Mouse (Mus musculus) hindbrain, postnatal 0 days (tissue): ENCODE measurements around the gene Adh5. TPM values are rescaled to one million over a fixed set of nuclear protein-coding genes. Genes with fewer than 3 reads are reported as not detected.

Source experiments
- ATAC-seq: fragments of 200-750 bp; cut with Nextera tagmentation; 2 replicates; pipeline ENCODE4 v1.8.0; 2017; ENCODE audit warnings: mild to moderate bottlenecking, moderate TSS enrichment, moderate library complexity
- DNase-seq: peaks from one replicate; pipeline ENCODE4 v3.0.0-alpha.2; 2015; ENCODE audit warnings: low spot score
- H3K27ac ChIP-seq: fragments of 300-500 bp; sonication (generic); 2 replicates; pipeline ENCODE4 v1.5.1; 2014; ENCODE audit warnings: mild to moderate bottlenecking
- H3K27me3 ChIP-seq: fragments of 300-500 bp; sonication (generic); 2 replicates; pipeline ENCODE4 v1.6.1; 2014; ENCODE audit warnings: low read length, mixed read lengths; ENCODE audit not compliant: insufficient read depth
- H3K36me3 ChIP-seq: fragments of 300-500 bp; sonication (generic); 2 replicates; pipeline ENCODE4 v1.6.1; 2014; ENCODE audit warnings: low read length, mixed read lengths; ENCODE audit not compliant: insufficient read depth
- H3K4me1 ChIP-seq: fragments of 300-500 bp; sonication (generic); 2 replicates; pipeline ENCODE4 v1.6.1; 2014; ENCODE audit warnings: antibody characterized with exemption, low read length, mixed read lengths; ENCODE audit not compliant: insufficient read depth
- H3K4me2 ChIP-seq: fragments of 300-500 bp; sonication (generic); 2 replicates; pipeline ENCODE4 v1.6.1; 2014; ENCODE audit warnings: low read depth, mild to moderate bottlenecking, low read length, moderate library complexity, mixed read lengths
- H3K4me3 ChIP-seq: fragments of 300-500 bp; sonication (generic); 2 replicates; pipeline ENCODE4 v1.5.1; 2014; ENCODE audit warnings: low read length
- H3K9ac ChIP-seq: fragments of 300-500 bp; sonication (generic); replicated peaks from 2 replicates; pipeline ENCODE4 v1.6.1; 2014; ENCODE audit warnings: mild to moderate bottlenecking, low read length, moderate library complexity, mixed read lengths
- H3K9me3 ChIP-seq: fragments of 300-500 bp; sonication (generic); 2 replicates; pipeline ENCODE4 v1.6.1; 2016; ENCODE audit warnings: low read length, mixed read lengths
- CTCF ChIP-seq: IDR thresholded peaks from 2 replicates; pipeline ENCODE4 v1.5.1; 2016; ENCODE audit warnings: antibody characterized with exemption, control low read depth, low read depth
- WGBS: fragments of 180-500 bp; shearing (Covaris S2); extraction: QIAGEN DNeasy Blood & Tissue Kit; methylation state at CpG from one replicate; pipeline ENCODE4 v1.1.7; 2014; 5-methylcytosine and 5-hydroxymethylcytosine counted together
- polyA plus RNA-seq: library from polyadenylated mRNA; unstranded; fragments of >200 nt; fragmentation: Nextera tagmentation; extraction: Ambion mirVana; gene quantifications from 2 replicates; pipeline ENCODE4 v1.2.1, GENCODE M21; 2015
- total RNA-seq: library from RNA; depleted of rRNA; stranded (reverse); fragments of >200 nt; gene quantifications from 2 replicates; pipeline ENCODE4 v1.2.3, GENCODE M21; 2014; rRNA removed

The Adh5 gene
- 78.8 and 88.6 TPM in 2 replicates for total RNA-seq
- polyA plus RNA-seq, result 184 and 195 TPM in 2 replicates

DNA sequence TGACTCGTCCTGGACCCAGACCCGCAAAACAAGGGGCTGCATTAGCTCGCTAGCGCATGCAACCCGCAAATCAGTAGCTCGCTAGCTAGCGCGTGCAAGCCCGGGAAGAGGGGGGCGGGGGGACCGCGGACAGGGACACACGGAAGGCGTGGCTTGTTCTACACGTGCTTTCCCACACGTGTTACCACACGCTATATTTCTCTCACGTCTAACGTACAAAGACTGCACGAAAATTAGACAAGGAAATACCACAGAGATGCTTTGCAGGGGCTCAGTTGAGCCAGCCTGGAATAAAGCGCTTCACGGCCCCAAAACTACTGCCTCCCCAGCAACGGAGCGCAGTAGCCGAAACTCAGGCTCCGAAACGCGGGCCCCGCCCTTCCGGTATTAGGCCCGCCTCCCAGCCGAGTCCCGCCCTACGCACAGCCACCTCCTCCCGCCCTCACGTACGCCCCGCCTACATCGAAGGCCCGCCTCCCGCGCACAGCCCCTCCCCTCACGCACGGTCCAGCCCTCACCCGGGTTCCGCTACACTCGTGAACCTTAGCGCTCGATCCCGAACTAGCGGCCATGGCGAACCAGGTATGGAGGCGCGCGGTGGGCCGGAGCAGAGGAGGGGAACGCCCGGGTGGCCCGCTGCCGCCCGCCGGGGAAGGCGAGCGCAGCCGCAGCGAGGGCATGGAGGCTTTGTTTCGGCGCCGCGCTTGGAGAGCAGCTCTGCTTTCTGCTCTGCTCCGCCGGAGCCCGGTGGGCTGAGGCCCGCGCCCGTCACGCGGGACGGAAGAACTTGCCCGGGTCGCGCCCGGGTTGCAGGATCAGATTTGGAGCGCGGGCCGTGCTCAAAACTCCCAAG, at the start of gene Adh5:
Gene Adh5 (plus strand): TSS at position 482 of the 853 bp plus-strand sequence.
- Histone ChIP-seq H3K4me1 (peaks cover 9% of the 10 kb centered on the region), H3K9ac (peak within 1 kb of the TSS; percentile 90), H3K4me3 (peak within 1 kb of the TSS; percentile 89), H3K4me2 (peak within 1 kb of the TSS; percentile 81), H3K36me3 (peaks cover 19% of the 10 kb centered on the region), H3K9me3 (no peaks in the 10 kb centered on the region), H3K27ac (peak within 1 kb of the TSS; percentile 86), H3K27me3 (no peaks in the 10 kb centered on the region; the same call in 1 of the 2 replicates)
- ATAC-seq (peak; percentile 99), DNase-seq (peak; percentile 96)
- under 1% methylated on average over 85 of the region's 86 CpGs for WGBS
- TF ChIP-seq CTCF, result peak; percentile 38

DNA sequence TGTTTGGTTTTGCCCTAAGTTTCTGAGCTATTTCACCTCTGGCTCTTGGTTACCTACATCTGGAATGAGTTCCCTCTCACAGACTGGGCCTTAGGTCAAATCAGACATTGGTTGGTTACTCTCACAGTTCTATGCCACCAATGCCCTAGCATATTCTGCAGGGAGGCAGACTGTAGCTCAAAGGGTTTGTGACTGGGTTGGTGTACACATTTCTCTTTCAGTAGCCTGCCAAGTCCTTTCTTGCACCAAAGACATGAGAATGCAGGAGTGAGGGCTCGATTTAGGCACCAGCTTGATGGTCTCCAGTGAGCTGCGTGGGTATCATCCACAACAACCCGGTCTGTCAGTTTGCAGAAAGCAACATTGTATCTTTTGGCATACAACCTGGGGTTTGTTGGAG, 38.0 kb upstream of the Adh5 start:
- Histone ChIP-seq H3K4me3 (no peak overlapping the region), H3K9ac (no peak overlapping the region), H3K27me3 (no peaks in the 10 kb centered on the region), H3K27ac (no peak overlapping the region), H3K9me3 (no peaks in the 10 kb centered on the region), H3K4me1 (no peaks in the 10 kb centered on the region), H3K36me3 (no peaks in the 10 kb centered on the region), H3K4me2 (no peak overlapping the region)
- 68% methylated on average over 3 of the region's 3 CpGs for WGBS
- ATAC-seq (no peak), DNase-seq (no peak)
- no peak for TF ChIP-seq CTCF

DNA sequence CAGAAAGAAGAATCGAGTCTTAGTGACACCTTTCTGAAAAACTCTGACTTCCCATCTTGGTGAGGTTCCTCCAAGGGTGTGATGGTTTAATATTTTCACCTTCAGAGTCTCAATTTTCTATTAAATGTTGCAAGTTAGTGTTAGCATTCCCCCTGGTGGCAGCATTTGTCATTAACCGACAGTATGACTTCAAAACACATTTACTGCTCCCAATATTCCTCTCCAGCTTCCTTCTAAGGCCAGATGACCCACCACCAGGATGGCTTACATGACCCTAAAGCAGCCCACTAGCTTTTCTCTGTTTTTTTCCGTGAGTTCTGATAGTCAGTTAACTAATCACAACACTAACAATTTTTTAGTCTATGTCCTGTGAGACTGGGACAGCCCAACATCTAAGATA, 37.6 kb upstream of the Adh5 start:
- no peak overlapping the region for H3K4me2 ChIP-seq
- 51% methylated on average over 3 of the region's 3 CpGs for WGBS
- ATAC-seq (no peak), DNase-seq (peak; percentile 76)
- H3K9me3 ChIP-seq, result no peaks in the 10 kb centered on the region
- no peak overlapping the region for H3K4me3 ChIP-seq
- no peak overlapping the region for H3K27ac ChIP-seq
- TF ChIP-seq CTCF, result peak; percentile 76
- H3K4me1 ChIP-seq, result no peaks in the 10 kb centered on the region
- H3K27me3 ChIP-seq, result no peaks in the 10 kb centered on the region
- H3K9ac ChIP-seq, result no peak overlapping the region
- no peaks in the 10 kb centered on the region for H3K36me3 ChIP-seq

DNA sequence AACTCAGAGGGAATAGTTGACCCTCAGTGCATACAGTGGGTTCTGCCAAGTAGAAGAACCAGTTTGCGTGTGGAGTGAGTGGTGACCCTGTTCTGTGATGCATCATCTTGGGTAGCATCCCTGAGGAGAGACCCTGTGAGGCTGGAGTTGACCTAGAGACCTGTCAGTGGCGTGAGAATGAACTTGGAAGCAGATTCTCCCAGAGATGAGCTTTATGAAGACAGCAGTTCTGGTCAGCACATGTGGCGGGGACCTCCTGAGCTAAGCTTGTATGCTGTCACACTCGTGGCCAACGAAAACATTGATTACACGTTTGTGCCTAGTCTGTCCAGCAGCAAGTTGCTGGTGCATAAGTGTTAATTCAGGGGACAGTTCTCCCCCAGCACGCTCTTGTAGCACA, 37.1 kb upstream of the Adh5 start:
- no peak for ATAC-seq
- no peaks in the 10 kb centered on the region for H3K36me3 ChIP-seq
- H3K27me3 ChIP-seq, result no peaks in the 10 kb centered on the region
- no peak overlapping the region for H3K4me3 ChIP-seq
- H3K4me1 ChIP-seq, result no peaks in the 10 kb centered on the region
- WGBS, result 84% methylated on average over 7 of the region's 7 CpGs
- H3K4me2 ChIP-seq, result no peak overlapping the region
- TF ChIP-seq CTCF, result no peak
- no peak for DNase-seq
- H3K9ac ChIP-seq, result no peak overlapping the region
- no peaks in the 10 kb centered on the region for H3K9me3 ChIP-seq
- no peak overlapping the region for H3K27ac ChIP-seq

DNA sequence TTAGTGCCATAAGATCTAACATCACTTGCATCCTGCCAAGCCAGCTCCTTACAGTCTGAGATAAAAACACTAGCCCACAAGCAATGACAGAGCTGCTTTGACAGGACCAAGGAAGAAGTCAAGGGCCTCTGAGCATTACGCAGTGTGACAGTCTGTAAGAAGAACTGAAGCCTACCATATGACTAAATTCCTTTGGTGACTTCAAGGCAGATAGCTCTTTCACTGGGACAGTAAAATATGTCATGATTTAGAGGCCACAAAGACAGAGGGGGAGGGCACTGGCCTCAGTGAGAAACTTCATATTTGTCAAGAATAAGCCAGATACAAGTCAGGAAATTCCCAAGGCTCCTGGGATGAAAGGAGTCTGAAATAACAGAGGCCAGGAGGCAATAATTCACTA, 35.0 kb upstream of the Adh5 start:
- Histone ChIP-seq H3K36me3 (no peaks in the 10 kb centered on the region), H3K27me3 (no peaks in the 10 kb centered on the region), H3K27ac (no peak overlapping the region), H3K9ac (no peak overlapping the region), H3K9me3 (no peaks in the 10 kb centered on the region), H3K4me1 (no peaks in the 10 kb centered on the region), H3K4me3 (no peak overlapping the region), H3K4me2 (no peak overlapping the region)
- TF ChIP-seq CTCF, result no peak
- WGBS, result 97% methylated on average over 1 of the region's 1 CpGs
- ATAC-seq, result no peak
- DNase-seq, result no peak

DNA sequence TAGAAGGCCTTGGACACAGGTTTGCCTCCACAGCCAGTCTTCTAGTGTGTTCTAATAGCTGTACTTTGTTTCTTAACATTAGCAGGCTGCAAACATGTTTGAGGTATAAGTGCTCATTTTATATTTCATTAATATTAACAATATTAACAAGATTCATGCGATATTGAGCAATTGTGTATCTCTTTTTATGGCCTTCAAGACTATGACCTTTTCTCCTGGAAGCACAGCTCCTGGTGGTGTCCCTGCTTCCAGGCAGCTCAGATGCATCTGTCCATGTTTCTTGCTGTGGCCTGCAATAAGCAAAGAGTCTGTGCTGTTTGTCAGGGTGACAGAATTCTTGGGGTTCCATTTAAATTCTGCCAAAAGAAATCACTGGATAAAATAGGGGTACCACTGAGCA, 33.3 kb upstream of the Adh5 start:
- Histone ChIP-seq H3K36me3 (no peaks in the 10 kb centered on the region), H3K9ac (no peak overlapping the region), H3K4me1 (no peaks in the 10 kb centered on the region), H3K27me3 (no peaks in the 10 kb centered on the region), H3K9me3 (no peaks in the 10 kb centered on the region), H3K4me3 (no peak overlapping the region), H3K4me2 (no peak overlapping the region), H3K27ac (no peak overlapping the region)
- DNase-seq (no peak), ATAC-seq (no peak)
- TF ChIP-seq CTCF, result no peak
- 89% methylated on average over 1 of the region's 1 CpGs for WGBS

DNA sequence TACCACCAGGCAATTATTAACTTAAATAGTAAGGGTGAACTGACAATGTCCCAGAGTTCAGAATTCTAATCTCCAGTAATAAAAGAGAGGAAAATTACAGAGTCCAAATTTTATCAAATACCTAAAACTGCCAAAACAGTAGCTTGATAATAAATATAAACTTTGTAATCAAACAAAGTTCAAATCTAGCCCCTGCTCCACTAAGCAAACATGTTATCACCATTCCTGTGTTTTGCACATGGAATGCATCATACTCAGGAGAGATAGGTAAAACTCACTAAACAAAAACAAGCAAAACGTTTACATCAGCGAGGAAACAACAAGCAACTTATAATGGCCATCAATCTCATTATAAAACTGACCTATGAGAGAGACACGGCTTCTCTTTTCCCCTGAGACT, 32.7 kb upstream of the Adh5 start:
- Histone ChIP-seq H3K27ac (no peak overlapping the region), H3K9me3 (no peaks in the 10 kb centered on the region), H3K27me3 (no peaks in the 10 kb centered on the region), H3K4me1 (no peaks in the 10 kb centered on the region), H3K9ac (no peak overlapping the region), H3K4me2 (no peak overlapping the region), H3K4me3 (no peak overlapping the region), H3K36me3 (no peaks in the 10 kb centered on the region)
- ATAC-seq, result no peak
- TF ChIP-seq CTCF, result no peak
- DNase-seq, result no peak
- 72% methylated on average over 3 of the region's 3 CpGs for WGBS
